Mouse (Mus musculus) left cerebral cortex, adult 18-20 months (tissue): Measurements from ENCODE around the gene Bsnd. TPM values are rescaled to one million over a fixed set of nuclear protein-coding genes. Genes with fewer than 3 reads are reported as not detected.

Source experiments
- DNase-seq, 2 experiments: peaks; one replicate each; pipeline ENCODE4 v3.0.0; 2021 to 2022; ENCODE audit warnings: low spot score in 2 of 2, mixed read lengths in 1 of 2
- long read RNA-seq, 2 experiments: library from polyadenylated mRNA; stranded (forward); transcript quantifications; one replicate each; pipeline ENCODE4 v2.0.0; 2021
- total RNA-seq, 2 experiments: library from RNA; stranded (reverse); gene quantifications; 2 replicates each; pipeline ENCODE4 v1.2.3; 2021

Gene Bsnd
- not detected for total RNA-seq
- long read RNA-seq, experiment 1 = 0 reads
- long read RNA-seq, experiment 2 = 0 reads

DNA sequence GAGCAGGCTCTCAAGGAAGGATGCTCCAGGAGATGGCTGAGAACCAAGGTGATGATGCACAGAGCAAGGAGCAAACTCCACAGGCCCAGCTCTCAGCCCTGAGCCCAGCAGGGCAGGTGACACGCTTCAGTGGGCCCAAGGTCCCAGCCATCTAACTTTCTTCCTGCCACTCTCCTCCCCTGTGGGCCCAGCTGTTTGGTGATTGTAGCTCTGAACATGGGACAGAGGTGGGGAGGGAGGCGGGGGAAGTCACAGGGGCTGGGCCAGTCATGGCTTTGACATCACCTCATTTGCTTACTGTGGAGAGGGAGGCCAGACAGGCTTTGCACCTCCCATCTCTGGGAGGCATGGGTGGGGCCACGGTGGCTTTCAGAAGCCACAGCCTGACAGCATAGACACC, at the start of gene Bsnd:
Bsnd (minus strand) TSS at position 168 of the 400 bp plus-strand sequence.
- no peak for DNase-seq

DNA sequence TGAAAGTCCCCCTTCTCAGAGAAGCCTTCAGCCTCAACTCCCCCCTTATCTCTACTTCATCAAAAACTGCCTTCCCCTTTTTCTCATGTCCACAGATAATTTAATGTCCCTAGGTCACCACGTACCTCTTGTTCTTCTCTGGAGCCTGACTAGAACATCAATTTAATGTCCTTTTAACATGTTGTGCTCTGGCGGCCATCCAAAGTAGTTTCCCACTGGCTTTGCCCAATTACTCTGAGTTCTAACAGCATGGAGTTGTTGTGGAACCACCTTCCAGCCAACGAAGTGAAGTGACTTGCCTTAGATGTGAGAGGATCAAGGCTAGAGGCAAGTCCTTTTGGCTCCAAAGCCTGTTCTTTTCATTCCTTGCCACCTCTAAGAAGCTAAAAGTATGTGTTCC, 49.4 kb upstream of the Bsnd start:
- no peak for DNase-seq

DNA sequence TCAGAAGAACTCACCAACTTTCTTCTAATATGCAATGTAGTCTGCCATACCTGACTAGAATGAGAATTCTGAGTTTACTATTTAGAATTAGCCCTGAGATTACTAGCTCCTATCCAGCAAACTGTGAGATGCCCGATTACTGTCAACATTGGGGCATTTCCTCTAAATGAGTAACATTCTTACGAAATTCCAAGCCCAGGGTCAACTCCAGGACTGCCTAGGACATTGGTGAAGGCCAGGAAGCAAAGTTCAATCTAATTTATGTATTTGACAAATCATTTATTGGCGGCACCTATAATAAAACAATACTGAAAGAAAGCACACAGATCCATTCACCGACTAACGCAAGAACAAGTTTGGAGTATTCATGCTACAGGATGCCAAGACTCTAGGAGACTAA, 47.7 kb upstream of the Bsnd start:
- DNase-seq = no peak

DNA sequence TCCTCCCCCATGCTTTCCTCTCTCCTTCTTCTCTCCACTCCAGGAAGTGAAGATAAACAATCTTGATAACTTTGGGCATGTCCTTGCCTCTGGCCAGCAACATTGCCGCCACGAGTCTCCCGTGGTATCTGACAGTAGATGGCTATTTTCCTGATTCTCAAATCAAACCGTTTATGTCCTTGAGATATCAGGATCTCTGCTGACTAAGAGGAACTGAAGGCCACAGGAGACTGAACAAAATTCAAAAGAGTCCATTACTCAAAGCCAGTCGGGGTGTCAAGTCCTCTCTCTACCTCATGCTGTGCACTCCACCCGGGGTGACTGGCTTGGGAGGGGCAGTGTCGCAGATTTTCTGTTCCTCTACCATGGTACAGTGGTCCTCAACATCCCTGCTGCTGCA, 42.2 kb upstream of the Bsnd start:
- DNase-seq = no peak

DNA sequence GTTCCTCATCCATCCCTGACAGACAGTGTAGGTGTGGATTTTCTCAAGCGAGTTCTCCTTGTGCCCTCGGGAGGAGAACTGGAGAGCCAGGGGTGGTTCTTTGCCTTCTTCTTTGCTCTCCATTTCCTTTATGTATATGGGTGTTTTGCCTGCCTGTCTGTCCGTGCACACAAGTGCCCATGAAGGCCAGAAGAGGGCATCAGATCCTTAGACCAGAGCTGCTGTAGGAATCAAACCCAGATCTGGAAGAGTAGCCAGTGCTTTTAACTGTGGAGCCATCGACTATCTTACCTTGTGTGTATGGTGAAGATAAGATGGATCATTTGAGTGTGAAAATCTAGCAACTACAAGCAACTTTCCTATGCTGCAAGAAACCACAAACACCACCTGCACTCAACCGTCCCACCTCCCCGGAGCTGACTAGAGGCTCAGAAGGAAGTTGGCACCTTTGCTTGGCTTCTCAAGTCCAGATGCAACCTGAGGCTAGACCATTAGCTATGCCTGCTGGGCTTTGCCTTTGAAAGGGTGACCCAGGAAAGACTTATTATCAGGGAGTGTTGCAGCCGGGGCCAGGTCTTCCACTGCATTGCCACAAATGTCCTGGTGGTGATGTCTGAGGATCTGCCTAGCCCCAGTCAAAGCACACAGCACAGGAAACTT, 41.5 kb upstream of the Bsnd start:
- no peak for DNase-seq

DNA sequence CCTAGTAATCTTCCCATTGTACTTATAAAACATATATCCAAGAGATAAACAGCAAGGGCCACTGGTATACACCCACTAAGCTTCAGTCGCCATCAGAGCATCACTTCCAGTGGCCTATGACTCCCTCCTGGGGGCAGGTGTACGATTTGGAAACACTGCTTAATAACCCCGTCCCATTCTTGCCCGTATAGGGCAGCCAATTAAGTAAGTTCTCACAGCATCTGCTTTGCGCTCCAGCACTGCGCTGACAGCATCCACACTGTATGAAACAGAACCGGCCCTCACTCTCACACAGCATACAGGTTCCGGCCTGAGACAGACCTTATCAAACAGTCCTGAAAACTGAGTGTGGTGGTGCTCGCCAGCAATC, 38.0 kb upstream of the Bsnd start:
- no peak for DNase-seq

DNA sequence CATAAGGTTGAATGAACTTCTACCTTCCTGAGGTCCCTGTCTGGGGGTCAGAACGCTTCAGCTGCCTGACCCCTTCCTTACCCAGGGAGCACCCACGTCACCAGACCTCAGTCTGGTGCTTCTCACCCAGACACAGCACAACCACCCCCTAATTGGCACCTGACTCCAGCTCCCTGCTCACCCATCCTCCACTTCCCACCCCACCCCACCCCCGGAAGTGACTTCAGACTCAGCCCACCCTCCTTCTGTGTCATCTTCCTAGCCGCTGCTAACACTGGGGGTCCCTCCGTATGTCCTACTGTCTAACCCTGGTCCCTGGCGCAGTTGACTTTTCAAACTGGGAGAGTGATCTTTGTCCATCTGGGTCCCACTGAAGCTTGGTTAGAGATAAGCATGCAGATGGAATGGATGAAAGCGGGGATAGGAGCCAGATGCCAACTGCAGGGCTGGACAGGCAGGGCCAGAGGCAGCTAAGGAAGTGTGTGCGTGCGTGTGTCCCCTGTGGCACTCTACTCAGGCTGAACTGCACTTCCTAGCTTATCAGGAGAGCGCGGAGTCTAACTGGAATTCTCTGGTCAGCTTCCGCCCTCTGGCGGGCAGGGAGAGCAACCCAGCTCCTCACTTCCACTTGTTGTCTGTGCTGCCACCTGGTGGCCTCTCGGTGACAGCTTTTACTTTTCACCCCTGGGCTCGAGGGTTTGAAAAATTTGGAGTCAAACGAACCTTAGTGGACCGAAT, 37.5 kb upstream of the Bsnd start:
- peak; percentile 93 to 95 for DNase-seq

DNA sequence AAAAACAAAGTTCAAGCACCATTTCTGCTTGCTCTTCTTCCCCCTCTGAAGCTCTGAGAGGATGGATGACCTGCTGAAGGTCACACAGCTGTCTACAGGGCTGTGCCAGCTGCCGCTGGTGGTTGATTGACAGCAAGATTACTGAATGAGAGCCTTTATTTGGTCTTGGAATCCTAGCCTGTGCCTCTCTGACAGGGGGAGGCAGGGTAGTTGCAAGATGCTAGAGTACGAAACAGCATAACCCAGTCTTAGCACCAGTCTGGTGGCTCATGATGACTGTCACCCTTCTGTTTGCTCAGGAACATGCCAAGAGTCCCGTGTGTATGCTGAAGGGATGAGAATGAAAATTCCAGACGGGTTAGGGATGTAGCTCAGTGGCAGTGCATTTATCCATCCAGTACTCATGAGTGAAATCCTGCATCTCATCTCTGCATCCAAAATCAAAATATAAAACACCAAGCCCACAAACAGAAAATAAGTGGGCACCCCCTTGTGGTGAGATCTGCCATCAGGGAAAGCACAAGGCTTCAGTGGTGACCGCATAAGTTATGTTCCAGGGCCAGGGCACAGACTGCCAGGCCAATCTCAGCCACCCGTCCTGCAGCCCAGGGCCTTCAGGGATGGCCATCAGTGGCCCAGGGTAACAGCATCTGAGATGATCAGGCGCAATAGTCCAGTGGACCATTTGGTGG, 35.9 kb upstream of the Bsnd start:
- peak; percentile 16 to 34 for DNase-seq

DNA sequence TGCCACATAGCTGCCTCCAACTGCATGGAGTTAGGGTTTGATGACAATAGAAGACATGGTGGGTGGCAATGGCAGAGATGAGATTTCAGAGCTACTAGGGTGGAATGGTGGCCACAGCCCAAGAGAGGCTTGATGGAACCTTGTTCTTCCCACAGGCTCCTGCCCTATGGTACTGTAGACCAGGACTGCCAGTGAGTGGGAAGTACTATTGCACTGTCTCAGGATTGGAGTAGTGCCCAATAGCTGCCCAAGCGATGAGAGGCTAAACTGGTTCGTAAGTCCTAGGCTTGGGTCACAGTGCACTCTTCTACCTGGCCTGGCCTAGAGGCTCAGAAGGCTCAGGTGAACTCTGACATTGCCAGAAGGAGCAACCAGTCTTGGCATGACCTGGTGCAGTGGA, 32.9 kb upstream of the Bsnd start:
- DNase-seq = no peak

DNA sequence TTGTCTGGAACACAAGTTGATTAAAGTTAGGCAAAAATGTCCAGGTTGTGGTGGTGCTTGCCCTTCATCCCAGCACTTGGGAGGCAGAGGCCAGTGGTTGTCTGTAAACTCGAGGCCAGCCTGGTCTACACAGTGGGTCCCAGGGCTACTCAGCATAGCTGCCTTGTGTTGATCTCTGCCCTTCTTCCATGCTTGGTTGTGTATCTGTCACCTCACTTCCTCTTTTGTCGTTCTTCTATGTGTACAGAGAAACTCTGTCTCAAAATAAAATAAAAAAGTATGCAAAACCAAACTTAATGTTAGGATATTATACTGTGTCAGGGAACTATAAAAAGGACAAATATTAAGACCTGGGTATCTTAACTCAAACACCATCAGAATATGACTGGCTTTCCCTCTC, 32.0 kb upstream of the Bsnd start:
- DNase-seq = no peak

DNA sequence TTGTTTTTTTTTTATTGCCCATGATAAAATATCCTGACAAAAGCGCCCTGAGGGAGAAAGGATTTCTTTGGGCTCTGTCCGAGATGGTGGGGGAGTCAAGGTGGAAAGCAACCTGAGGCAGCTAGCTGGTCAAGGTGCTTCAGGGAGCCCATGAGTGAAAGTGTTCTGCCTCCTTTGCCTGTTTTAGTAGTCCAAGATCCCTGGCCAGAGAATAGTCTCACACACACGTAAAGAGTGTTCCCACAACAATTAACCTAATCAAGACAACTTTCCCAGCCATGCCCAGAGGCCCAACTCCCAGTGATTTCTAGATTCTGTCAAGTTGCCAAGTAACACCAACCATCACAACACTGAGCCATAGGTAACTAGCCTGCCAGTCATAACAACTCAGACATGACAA, 30.5 kb upstream of the Bsnd start:
- DNase-seq = no peak

DNA sequence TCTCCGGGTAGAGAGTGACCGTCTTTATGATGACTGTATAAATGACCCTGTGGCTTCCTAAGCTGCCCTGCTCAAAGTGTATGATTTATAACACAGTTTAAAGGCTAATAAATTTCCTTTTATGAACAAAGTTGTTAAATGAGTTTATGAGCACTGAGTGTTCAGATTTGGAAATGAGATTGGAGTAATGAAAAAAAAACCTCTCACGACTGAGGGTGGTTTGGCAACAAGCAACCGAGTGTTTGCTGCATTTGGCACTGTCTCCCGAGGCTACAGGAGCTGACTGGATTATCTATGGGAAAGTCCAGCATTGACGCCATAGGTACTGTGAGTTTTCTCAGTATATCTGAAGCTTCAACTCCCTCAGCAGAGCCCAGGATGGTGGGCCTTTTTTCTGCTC, 22.5 kb upstream of the Bsnd start:
- DNase-seq = no peak

DNA sequence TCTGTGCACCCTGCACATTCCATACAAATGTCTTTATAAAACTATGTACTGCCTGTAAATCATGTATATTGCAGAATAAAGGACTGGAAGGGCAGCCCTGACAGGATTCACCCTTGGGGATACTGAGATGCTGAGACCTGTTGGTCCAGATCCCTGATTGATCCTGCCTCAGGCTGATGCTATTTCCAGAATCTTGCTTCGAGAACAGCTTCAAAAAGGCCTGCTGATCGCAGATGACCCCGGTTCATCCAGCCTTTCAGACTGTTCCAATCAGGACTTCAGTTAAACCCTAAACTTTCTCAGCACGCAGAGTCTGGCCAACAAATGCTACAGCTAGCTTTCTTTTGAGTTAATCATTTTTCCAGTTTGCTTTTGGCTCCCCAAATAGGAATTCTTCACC, 17.8 kb upstream of the Bsnd start:
- DNase-seq = no peak

DNA sequence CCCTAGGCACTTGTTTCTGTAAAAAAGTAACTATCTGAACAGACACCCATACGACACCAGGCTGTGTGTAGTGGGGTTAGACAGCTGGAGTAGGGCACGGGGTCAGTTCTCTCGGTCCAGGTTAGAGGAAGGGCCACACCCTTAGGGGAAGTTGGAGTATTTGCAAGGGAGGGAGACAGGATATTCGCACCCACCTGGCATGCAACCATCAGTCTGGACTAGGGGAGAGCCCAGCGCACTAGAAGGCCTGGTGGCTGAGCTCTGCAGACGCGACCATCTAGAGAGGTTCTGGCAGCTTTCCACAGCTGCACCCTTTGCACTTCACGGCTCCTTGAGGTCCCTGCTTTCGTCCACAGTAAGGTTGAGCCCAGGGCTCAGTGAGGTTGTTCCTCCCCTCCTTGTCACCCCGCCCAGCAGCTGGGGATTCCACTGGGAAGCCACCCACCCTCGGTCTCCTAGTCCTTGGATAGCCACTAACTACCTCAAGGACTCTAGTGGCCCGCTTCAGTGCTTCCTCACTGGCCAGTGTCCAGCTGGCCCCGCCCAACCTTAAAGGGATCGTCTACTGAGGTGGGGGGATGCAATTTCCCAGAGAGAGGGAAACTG, 13.5 kb upstream of the Bsnd start:
- no peak for DNase-seq

DNA sequence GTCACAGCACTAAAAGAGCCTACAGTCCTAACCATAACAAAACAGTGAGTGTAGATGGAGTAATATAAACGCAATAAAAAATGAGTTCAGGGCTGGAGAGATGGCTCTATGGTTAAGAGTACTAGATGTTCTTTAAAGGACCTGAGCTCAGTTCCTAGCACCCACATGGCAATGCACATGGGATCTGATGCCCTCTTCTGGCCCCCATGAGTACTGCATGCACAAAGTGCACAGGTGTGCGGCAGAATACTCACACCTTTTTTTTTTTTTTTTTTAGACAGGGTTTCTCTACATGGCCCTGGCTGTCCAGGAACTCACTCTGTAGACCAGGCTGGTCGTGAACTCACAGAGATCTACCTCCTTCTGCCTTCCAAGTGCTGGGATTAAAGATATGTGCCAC, 11.5 kb upstream of the Bsnd start:
- no peak for DNase-seq

DNA sequence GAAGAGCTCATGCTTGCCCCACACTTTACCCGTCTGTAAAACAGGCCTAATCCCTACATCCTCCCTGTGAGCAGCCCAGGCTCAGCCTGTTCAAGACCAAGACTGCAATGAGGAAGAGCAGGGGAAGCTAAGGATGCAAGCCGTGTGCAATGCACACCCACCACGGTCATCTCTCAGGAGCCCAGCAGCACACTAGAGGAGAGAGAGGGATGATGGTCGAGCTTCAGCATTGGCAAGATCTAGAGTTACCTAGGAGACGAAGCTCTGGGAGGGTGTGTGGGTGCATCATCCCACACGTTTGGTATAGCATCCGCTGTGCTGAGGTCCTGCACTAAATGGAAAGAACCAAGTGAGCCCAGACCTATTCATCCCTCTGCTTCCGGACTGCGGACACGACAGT, 8.0 kb upstream of the Bsnd start:
- peak; percentile 42 to 60 for DNase-seq

DNA sequence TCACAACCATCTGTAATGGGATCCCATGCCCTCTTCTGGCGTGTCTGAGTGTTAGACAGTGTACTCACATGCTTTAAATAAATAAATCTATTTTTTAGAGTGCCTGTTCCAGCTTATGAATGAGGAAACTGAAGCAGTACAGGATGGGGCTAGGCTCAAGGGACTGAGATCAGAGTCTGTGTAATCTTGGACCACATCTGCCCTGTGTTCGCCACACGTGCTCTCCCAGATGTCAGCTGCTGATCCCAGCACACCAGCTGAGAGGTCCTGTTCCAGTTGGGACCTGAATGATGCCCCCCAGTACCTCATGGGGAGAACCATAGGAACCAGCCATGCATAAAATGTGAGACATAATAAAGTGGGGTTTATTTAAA, 6.4 kb upstream of the Bsnd start:
- DNase-seq = no peak

DNA sequence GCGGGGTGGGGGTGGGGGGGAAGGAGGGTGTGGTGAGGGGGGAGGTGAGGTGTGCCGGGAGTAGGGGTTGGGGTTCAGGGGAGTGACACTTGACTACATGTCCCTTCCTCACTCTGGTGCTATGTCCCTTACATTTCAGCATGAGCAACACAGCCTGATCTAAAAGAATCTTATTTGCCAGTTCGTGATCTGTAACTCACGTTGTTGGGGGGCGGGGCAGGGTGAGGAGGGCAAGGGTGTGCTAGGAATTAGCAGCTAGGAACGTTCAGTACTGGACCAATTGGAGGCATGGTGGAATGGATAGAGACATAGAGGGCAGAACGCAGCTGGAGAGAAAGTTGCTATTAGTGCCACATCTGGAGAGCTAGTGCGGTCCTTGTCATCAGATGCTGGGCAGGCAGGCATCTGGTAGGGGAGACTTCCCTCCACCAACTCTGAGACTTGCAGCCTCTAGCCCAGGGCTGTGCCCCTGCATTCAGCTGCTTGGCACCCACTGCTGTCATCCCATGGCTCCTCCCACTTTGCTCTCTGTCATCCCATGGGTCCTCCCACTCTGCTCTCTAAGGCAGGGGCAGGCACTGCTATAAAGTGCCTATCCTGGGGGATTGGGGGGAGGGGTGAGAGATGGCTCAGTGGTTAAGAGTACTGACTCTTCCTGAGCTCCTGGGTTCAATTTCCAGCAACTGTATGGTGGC, 5.8 kb upstream of the Bsnd start:
- no peak for DNase-seq

DNA sequence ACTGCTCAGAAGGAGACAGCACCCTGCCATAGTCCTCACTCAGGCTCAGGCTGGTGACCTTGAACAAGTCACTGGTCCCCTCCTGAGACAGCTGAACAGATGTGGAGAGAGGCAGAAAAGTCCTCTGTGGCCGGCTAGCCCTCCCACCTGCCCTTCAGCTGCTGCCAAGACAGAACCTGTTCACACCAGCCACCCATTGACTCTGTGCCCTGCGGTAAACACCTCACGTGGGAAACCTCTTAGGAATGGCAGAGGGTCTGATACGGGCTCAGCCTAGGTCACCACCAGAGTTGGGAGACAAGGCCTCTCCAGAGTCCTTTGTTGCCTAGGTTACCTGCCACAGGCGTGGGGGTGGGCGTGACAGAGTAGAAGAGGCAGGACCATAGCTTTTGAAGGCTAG, 4.8 kb upstream of the Bsnd start:
- no peak for DNase-seq

DNA sequence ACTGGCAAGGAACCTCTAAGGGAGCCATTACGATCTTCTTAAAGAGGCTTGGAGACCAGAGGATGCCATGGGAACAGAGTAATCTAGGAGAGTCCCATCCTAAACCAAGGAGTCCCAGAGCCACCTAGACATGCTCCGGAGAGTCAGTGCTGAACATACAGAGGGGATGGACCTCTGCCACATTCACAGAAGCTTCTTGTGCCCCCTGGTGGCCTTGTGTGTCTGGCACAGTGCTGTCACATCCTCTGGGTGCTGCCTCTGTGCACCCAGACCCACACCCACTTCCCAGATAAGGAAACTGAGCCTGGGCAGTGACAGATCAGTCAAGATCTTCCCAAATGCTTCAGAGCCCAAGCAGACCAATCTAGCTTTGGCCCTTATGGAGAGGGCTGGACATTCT, 1.6 kb upstream of the Bsnd start:
- DNase-seq = no peak

DNA sequence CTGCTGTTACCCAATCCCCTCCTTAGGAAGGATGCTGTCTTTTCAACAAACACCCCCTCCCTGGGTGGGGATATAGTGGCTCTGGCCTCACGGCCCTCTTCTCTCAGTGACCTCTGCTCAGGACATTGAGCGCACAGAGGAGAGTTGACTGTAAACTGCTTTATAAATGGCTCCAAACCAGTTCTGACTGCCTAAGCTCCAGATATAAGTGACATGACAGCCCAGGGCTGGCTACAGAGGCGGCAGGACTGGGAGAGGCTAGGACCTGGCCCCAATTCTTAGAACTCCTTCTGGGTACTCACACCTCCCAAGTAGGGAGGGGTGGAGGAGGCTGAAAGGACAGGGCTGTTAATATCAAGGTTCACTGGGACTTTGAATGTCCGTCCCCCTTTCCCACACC, 1.5 kb downstream of the Bsnd start:
- no peak for DNase-seq

DNA sequence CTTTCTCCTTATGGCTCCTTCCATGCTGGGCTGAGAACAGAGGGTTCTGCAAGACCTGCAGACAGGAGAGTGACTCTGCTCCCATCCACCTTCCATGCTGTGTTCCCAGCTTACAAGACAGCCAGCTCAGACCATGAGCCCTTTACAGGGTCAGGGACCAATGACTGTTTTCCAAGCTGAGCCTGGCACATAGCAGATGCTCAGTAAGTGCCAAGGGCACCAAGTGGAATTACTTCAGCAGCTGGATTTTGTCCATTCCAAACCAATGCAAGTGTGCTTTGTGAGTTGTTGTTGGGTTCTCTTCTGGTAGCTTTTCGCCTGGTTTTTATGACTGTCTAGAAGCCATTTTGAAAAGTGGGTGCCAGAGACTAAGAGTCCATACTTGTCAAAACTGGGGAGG, 8.3 kb downstream of the Bsnd start:
- no peak for DNase-seq
